Mouse (Mus musculus) spleen, adult 2 months (tissue): Measurements from ENCODE around the gene Engase.
A peak's percentile ranks its signal among the peaks of the same experiment; 100 is the strongest.

Experiments used
- CTCF ChIP-seq: fragments of 200-500 bp; IDR thresholded peaks from 2 replicates; pipeline ENCODE4 v1.5.1; 2011; ENCODE audit warnings: mild to moderate bottlenecking, inconsistent platforms; ENCODE audit not compliant: insufficient read depth, insufficient read length, insufficient replicate concordance; ENCODE audit errors: extremely low read depth
- POLR2A ChIP-seq: fragments of 200-500 bp; IDR thresholded peaks from 2 replicates; pipeline ENCODE4 v1.6.1; 2011; ENCODE audit warnings: low read depth, low read length, inconsistent platforms

GRCm38 (mm10) chr11:118476396-118477373 lies at the start of gene Engase:
- TF ChIP-seq CTCF: no peak
- TF ChIP-seq POLR2A: peak; percentile 81
